Mouse (Mus musculus): ENCODE measurements around the gene Cux1.

- no peak for TF ChIP-seq POLR2A (IDR thresholded peaks at IDR 0.05; ENCODE audit: insufficient read depth, low read depth, low read length)
- TF ChIP-seq EP300 (IDR thresholded peaks at IDR 0.05; ENCODE audit: insufficient read depth, low read depth, low read length), result no peak
- TF ChIP-seq CTCF (IDR thresholded peaks at IDR 0.05), result no peak
These were observed 16.0 kb upstream of the Cux1 start for GRCm38 (mm10) chr5:136583256-136583655.
